Mouse (Mus musculus) myocyte (in vitro differentiated cells): ENCODE measurements around the gene Stox2.
"Not testable (repeated sequence)": the region's sequence is repeated elsewhere in the genome, so short reads cannot be mapped to it uniquely, and the experiment has no call there.

Experiments
- MAX ChIP-seq: IDR thresholded peaks from one replicate; pipeline ENCODE4 v1.6.1; 2011; ENCODE audit warnings: low read depth, mild to moderate bottlenecking, control low read depth
- MYOD1 ChIP-seq, 3 experiments: IDR thresholded peaks; one replicate each; pipeline ENCODE4 v1.6.1; 2011; ENCODE audit warnings: control low read depth in 2 of 3, low read depth in 2 of 3, mild to moderate bottlenecking in 2 of 3, moderate library complexity in 1 of 3; ENCODE audit not compliant: insufficient read length in 2 of 3, control insufficient read depth in 1 of 3
- POLR2A ChIP-seq: IDR thresholded peaks from one replicate; pipeline ENCODE4 v1.6.1; 2011; ENCODE audit warnings: low read depth, mild to moderate bottlenecking, control low read depth, moderate library complexity; ENCODE audit not compliant: insufficient read length
- POLR2AphosphoS2 ChIP-seq: IDR thresholded peaks from one replicate; pipeline ENCODE4 v1.6.1; 2011; ENCODE audit warnings: low read depth, control low read depth; ENCODE audit not compliant: insufficient read length
- REST ChIP-seq: IDR thresholded peaks from one replicate; pipeline ENCODE4 v1.6.1; 2011; ENCODE audit warnings: mild to moderate bottlenecking, control low read depth, moderate library complexity; ENCODE audit not compliant: insufficient read depth, insufficient read length
- TCF12 ChIP-seq: IDR thresholded peaks from one replicate; pipeline ENCODE4 v1.6.1; 2011; ENCODE audit warnings: mild to moderate bottlenecking, control low read depth; ENCODE audit not compliant: poor library complexity, insufficient read depth, severe bottlenecking
- USF1 ChIP-seq: IDR thresholded peaks from one replicate; pipeline ENCODE4 v1.6.1; 2011; ENCODE audit warnings: low read depth, mild to moderate bottlenecking, control low read depth, moderate library complexity

DNA sequence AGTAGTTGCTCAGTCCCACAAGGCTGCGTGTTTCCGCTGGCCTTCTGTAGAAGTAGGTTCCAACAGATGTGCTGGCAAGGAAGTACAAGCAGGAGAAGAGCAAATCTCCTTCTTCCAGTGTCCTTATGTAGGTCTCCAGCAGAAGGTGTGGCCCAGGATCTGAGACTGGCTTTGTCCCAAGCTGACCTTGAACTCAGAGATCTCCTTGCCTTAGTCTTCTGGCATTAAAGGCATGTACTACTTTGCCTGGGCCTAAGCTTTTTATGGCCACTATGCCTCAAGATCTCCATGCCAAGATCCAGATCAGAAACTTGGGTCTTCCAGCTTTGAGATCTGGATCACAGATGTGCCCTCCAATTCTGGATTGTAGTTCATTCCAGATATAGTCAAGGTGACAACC lies 3.0 kb upstream of the Stox2 start:
- TF ChIP-seq POLR2A; MYOD1 (IDR thresholded peaks at IDR 0.05; ENCODE audit: control insufficient read depth in 1 of 3, insufficient read length in 2 of 3, low read depth in 2 of 3); POLR2AphosphoS2; USF1; REST; MAX; TCF12: not testable (repeated sequence)
